Mouse (Mus musculus) liver, embryonic 14.5 days (tissue): ENCODE data around the gene Cd3g. TPM values are rescaled to one million over a fixed set of nuclear protein-coding genes. Genes with fewer than 3 reads are reported as not detected.

Experiments used
- ATAC-seq: fragments of 200-750 bp; cut with Nextera tagmentation; 2 replicates; pipeline ENCODE4 v1.8.0; 2017; ENCODE audit warnings: moderate number of reproducible peaks, mild to moderate bottlenecking, moderate library complexity; ENCODE audit not compliant: insufficient read depth
- DNase-seq, 3 experiments: peaks; one replicate each; pipeline ENCODE4 v3.0.0-alpha.2; 2012 to 2013; ENCODE audit warnings: low read depth in 3 of 3, low spot score in 3 of 3
- H3K27ac ChIP-seq: fragments of 300-500 bp; sonication (generic); 2 replicates; pipeline ENCODE4 v1.5.1; 2014; ENCODE audit warnings: moderate library complexity, mild to moderate bottlenecking, control low read depth, inconsistent platforms
- H3K27me3 ChIP-seq: fragments of 300-500 bp; sonication (generic); 2 replicates; pipeline ENCODE4 v1.6.1; 2014; ENCODE audit warnings: mild to moderate bottlenecking, low read length, moderate library complexity; ENCODE audit not compliant: control insufficient read depth, insufficient read depth
- H3K36me3 ChIP-seq: fragments of 300-500 bp; sonication (generic); replicated peaks from 2 replicates; pipeline ENCODE4 v1.6.1; 2014; ENCODE audit warnings: low read depth; ENCODE audit not compliant: control insufficient read depth, insufficient read depth
- H3K4me1 ChIP-seq, 2 experiments: fragments of 200-500 bp in 1 of 2; fragments of 300-500 bp in 1 of 2; sonication (generic) in 1 of 2; replicated peaks; 2 replicates each; pipeline ENCODE4 v1.6.1; 2012 to 2014; ENCODE audit warnings: antibody characterized with exemption in 1 of 2, inconsistent platforms in 1 of 2, low read length in 1 of 2; ENCODE audit not compliant: control insufficient read depth in 2 of 2, insufficient read depth in 2 of 2
- H3K4me2 ChIP-seq: fragments of 300-500 bp; sonication (generic); 2 replicates; pipeline ENCODE4 v1.6.1; 2014; ENCODE audit warnings: low read depth, mild to moderate bottlenecking, control low read depth, moderate library complexity
- H3K4me3 ChIP-seq, 2 experiments: fragments of 200-500 bp in 1 of 2; fragments of 300-500 bp in 1 of 2; sonication (generic) in 1 of 2; 2 replicates each; pipeline ENCODE4 v1.5.1; 2012 to 2014; ENCODE audit warnings: low read depth in 2 of 2, low read length in 2 of 2, mild to moderate bottlenecking in 2 of 2, control low read depth in 1 of 2, inconsistent platforms in 1 of 2, moderate library complexity in 1 of 2; ENCODE audit not compliant: insufficient read depth in 1 of 2
- H3K9ac ChIP-seq: fragments of 300-500 bp; sonication (generic); replicated peaks from 2 replicates; pipeline ENCODE4 v1.6.1; 2014; ENCODE audit warnings: mild to moderate bottlenecking, control low read depth, moderate library complexity
- H3K9me3 ChIP-seq: fragments of 300-500 bp; sonication (generic); 2 replicates; pipeline ENCODE4 v1.6.1; 2016; ENCODE audit warnings: low read length, mixed read lengths; ENCODE audit not compliant: control insufficient read depth
- CTCF ChIP-seq: IDR thresholded peaks from 2 replicates; pipeline ENCODE4 v1.5.1; 2016; ENCODE audit warnings: antibody characterized with exemption, low read depth, control low read depth
- EP300 ChIP-seq: IDR thresholded peaks from 2 replicates; pipeline ENCODE4 v1.6.1; 2016; ENCODE audit warnings: antibody characterized with exemption, low read depth
- WGBS: fragments of 180-500 bp; shearing (Covaris S2); extraction: QIAGEN DNeasy Blood & Tissue Kit; methylation state at CpG from one replicate; pipeline ENCODE4 v1.1.7; 2014; ENCODE audit not compliant: insufficient replicate concordance; 5-methylcytosine and 5-hydroxymethylcytosine counted together
- polyA plus RNA-seq, 2 experiments: library from polyadenylated mRNA; depleted of rRNA in 1 of 2; stranded (reverse) in 1 of 2; unstranded in 1 of 2; fragments of >200 nt; fragmentation: Nextera tagmentation in 1 of 2; extraction: Ambion mirVana in 1 of 2; gene quantifications; 2 replicates each; pipeline versions ENCODE4 v1.2.1 to v1.2.3; 2012 to 2014

Cd3g gene
- polyA plus RNA-seq (2012; rRNA removed) = 0.09 and 0.26 TPM in 2 replicates
- 0.25 and 0.51 TPM in 2 replicates for polyA plus RNA-seq (2014; fragmentation: Nextera tagmentation; extraction: Ambion mirVana)

- DNase-seq = no peak
- Histone ChIP-seq H3K4me2 (no peak within 1 kb of the TSS), H3K27me3 (no peaks in the 10 kb centered on the region), H3K4me3 (no peak within 1 kb of the TSS), H3K4me1 (peaks cover 0 to 3% of the 10 kb centered on the region in 2 experiments; a peak in 3 of 4 replicates), H3K36me3 (no peaks in the 10 kb centered on the region), H3K9ac (no peak within 1 kb of the TSS), H3K9me3 (no peaks in the 10 kb centered on the region), H3K27ac (no peak within 1 kb of the TSS)
- ATAC-seq = peak; percentile 59; the same call in 1 of the 2 replicates
- TF ChIP-seq EP300 (no peak), CTCF (no peak)
- WGBS = 33% methylated on average over 3 of the region's 3 CpGs
Measured at GRCm38 (mm10) chr9:44980242-44980641, at the start of gene Cd3g. Gene Cd3g (minus strand): TSS chr9:44980431.

DNA sequence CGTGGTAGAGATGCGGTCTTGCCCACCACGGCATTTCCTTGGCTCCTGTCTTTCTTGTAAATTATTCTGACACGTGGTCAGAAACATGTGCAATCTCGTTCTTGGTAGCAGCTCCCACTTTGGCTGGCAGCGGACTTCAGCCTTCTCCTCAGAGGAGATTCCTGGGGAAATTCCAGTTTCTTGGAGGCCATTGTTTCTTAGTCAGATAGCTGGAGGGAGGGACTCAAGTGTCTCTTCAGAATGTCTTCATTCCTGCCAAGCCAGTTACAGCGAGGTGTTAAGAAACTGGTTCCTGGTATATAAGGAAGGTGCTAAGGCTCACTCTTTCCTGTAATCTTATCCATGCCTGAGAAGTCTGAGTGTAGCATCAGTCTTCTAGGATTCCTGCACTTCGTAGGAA lies 47.1 kb upstream of the Cd3g start:
- 44% methylated on average over 8 of the region's 8 CpGs for WGBS

DNA sequence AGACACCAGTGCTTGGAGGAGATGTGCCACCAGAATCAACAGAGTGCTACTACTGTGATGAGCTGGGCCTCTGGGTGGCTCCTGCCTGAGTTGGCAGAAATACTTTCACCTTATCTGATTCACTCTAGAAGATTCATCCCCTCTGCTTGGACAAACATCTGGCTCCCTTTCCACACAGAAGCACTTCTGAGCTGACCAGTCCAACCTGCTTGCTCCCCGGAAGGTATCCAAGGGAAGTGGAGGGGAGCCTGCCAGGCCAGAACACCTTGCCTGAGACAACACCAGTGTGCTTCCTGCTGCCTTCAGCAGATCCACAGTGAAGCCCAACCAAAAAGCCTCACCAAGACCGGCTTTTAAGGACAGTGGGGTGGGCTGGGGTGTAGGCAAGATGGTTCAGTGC lies 44.0 kb upstream of the Cd3g start:
- ATAC-seq = no peak
- no peaks in the 10 kb centered on the region for H3K36me3 ChIP-seq
- no peak overlapping the region for H3K9ac ChIP-seq
- WGBS = 51% methylated on average over 2 of the region's 2 CpGs
- H3K4me2 ChIP-seq = no peak overlapping the region
- H3K4me3 ChIP-seq = no peak overlapping the region
- H3K4me1 ChIP-seq = no peaks in the 10 kb centered on the region
- no peaks in the 10 kb centered on the region for H3K27me3 ChIP-seq
- H3K27ac ChIP-seq = no peak overlapping the region
- no peaks in the 10 kb centered on the region for H3K9me3 ChIP-seq
- TF ChIP-seq EP300 (no peak), CTCF (no peak)
- DNase-seq = no peak

More for the DNA sequence above, 47.1 kb upstream of the Cd3g start:
- Histone ChIP-seq H3K36me3 (no peaks in the 10 kb centered on the region), H3K9ac (no peak overlapping the region), H3K4me2 (no peak overlapping the region), H3K9me3 (no peaks in the 10 kb centered on the region), H3K4me1 (0 out of 4 replicates have a peak, but pooled peaks cover 0 to 2% of the 10 kb centered on the region in 2 experiments), H3K4me3 (no peak overlapping the region), H3K27ac (no peak overlapping the region), H3K27me3 (no peaks in the 10 kb centered on the region)
- ATAC-seq (no peak), DNase-seq (no peak)
- no peak for TF ChIP-seq CTCF
- TF ChIP-seq EP300 = no peak

GRCm38 (mm10) chr9:45023638-45024037 lies 43.4 kb upstream of the Cd3g start:
- 42% methylated on average over 3 of the region's 3 CpGs for WGBS
- Histone ChIP-seq H3K9me3 (no peaks in the 10 kb centered on the region), H3K36me3 (no peaks in the 10 kb centered on the region), H3K27me3 (no peaks in the 10 kb centered on the region), H3K9ac (no peak overlapping the region), H3K4me2 (no peak overlapping the region), H3K27ac (no peak overlapping the region), H3K4me3 (no peak overlapping the region), H3K4me1 (no peaks in the 10 kb centered on the region)
- TF ChIP-seq EP300 (no peak), CTCF (no peak)
- ATAC-seq (no peak), DNase-seq (no peak)

DNA sequence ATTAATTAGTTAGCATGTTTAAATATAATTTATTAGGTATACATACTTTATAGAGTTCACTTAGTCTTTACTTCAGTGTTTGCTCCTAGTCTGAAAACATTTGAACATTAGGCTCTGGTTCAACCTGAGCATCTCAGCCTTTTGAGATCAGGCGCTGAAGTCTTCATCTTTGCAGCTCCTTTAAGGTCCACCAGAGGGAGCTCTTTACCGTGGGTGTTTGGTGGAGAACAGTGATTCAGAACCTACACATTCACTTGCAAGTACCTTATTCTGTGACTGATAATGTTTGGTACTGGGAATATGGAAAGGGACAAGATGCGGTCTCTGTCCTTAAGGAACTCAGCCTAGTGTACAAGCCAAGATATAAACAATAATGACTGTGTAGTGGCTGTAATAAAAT lies 42.6 kb upstream of the Cd3g start:
- TF ChIP-seq EP300 (no peak), CTCF (peak; percentile 78)
- no peak overlapping the region for H3K9ac ChIP-seq
- H3K27me3 ChIP-seq = no peaks in the 10 kb centered on the region
- peak; percentile 17 to 31 (median 19) for DNase-seq
- H3K4me3 ChIP-seq = no peak overlapping the region
- no peaks in the 10 kb centered on the region for H3K4me1 ChIP-seq
- ATAC-seq = no peak
- H3K36me3 ChIP-seq = no peaks in the 10 kb centered on the region
- H3K9me3 ChIP-seq = no peaks in the 10 kb centered on the region
- no peak overlapping the region for H3K27ac ChIP-seq
- 6% methylated on average over 3 of the region's 3 CpGs for WGBS
- no peak overlapping the region for H3K4me2 ChIP-seq
